Mouse (Mus musculus) neural tube, embryonic 14.5 days (tissue): ENCODE data around the gene Eid2. TPM values are rescaled to one million over a fixed set of nuclear protein-coding genes. Genes with fewer than 3 reads are reported as not detected.

ENCODE experiments used
- ATAC-seq: fragments of 200-750 bp; cut with Nextera tagmentation; 2 replicates; pipeline ENCODE4 v1.8.0; 2017; ENCODE audit warnings: low read depth, mild to moderate bottlenecking, moderate TSS enrichment, moderate library complexity
- H3K27ac ChIP-seq: fragments of 300-500 bp; sonication (generic); 2 replicates; pipeline ENCODE4 v1.5.1; 2014; ENCODE audit warnings: low read depth, mild to moderate bottlenecking, control low read depth, low read length, moderate library complexity, mixed read lengths
- H3K27me3 ChIP-seq: fragments of 300-500 bp; sonication (generic); 2 replicates; pipeline ENCODE4 v1.6.1; 2014; ENCODE audit warnings: low read length; ENCODE audit not compliant: control insufficient read depth, insufficient read depth
- H3K36me3 ChIP-seq: fragments of 300-500 bp; sonication (generic); 2 replicates; pipeline ENCODE4 v1.6.1; 2014; ENCODE audit warnings: low read length, mixed read lengths; ENCODE audit not compliant: control insufficient read depth, insufficient read depth
- H3K4me1 ChIP-seq: fragments of 300-500 bp; sonication (generic); 2 replicates; pipeline ENCODE4 v1.6.1; 2014; ENCODE audit warnings: low read length; ENCODE audit not compliant: control insufficient read depth, insufficient read depth
- H3K4me2 ChIP-seq: fragments of 300-500 bp; sonication (generic); 2 replicates; pipeline ENCODE4 v1.6.1; 2014; ENCODE audit warnings: mild to moderate bottlenecking, low read depth, low read length, control low read depth
- H3K4me3 ChIP-seq: fragments of 300-500 bp; sonication (generic); 2 replicates; pipeline ENCODE4 v1.5.1; 2014; ENCODE audit warnings: low read depth, low read length, control low read depth, mixed read lengths
- H3K9ac ChIP-seq: fragments of 300-500 bp; sonication (generic); replicated peaks from 2 replicates; pipeline ENCODE4 v1.6.1; 2014; ENCODE audit warnings: low read depth, mild to moderate bottlenecking, control low read depth, low read length, mixed read lengths
- H3K9me3 ChIP-seq: fragments of 300-500 bp; sonication (generic); 2 replicates; pipeline ENCODE4 v1.6.1; 2016; ENCODE audit warnings: low read length; ENCODE audit not compliant: control insufficient read depth
- WGBS: fragments of 180-500 bp; shearing (Covaris S2); extraction: QIAGEN DNeasy Blood & Tissue Kit; methylation state at CpG from one replicate; pipeline ENCODE4 v1.1.7; 2014; 5-methylcytosine and 5-hydroxymethylcytosine counted together
- polyA plus RNA-seq: library from polyadenylated mRNA; unstranded; fragments of >200 nt; fragmentation: Nextera tagmentation; extraction: Ambion mirVana; gene quantifications from 2 replicates; pipeline ENCODE4 v1.2.1, GENCODE M21; 2014

Gene Eid2
- polyA plus RNA-seq, 1 experiment from 2014 or later: 7.8 TPM

DNA sequence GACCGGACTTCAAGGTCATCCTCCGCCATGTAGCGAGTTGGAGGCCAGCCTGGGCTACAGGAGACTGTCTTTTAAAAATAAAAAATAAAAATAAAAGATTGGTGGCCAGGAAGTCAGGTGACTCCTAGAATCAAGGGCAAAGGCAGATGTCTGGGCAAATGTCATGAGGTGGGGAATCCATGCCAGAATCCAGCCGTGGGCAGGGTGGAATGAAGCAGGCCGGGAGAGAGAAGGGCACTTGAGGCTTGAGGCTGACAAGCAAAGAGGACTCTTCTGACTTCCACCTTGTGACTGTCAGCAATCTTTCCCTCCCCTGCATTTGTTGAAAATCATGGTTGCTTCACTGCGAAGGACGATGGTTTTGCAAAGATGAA, 10.6 kb downstream of the Eid2 start:
- no peaks in the 10 kb centered on the region for H3K9me3 ChIP-seq
- peak overlapping the region; percentile 94 for H3K9ac ChIP-seq
- no peaks in the 10 kb centered on the region for H3K36me3 ChIP-seq
- H3K4me1 ChIP-seq: 0 out of 2 replicates have a peak, but pooled peaks cover 7% of the 10 kb centered on the region
- peak overlapping the region; percentile 85 for H3K4me2 ChIP-seq
- 80% methylated on average over 7 of the region's 7 CpGs for WGBS
- 0 out of 2 replicates have a peak, but pooled peaks have one; percentile 10 for ATAC-seq
- H3K27ac ChIP-seq: peak overlapping the region; percentile 84; the same call in 1 of the 2 replicates
- peak overlapping the region; percentile 71 for H3K4me3 ChIP-seq
- no peaks in the 10 kb centered on the region for H3K27me3 ChIP-seq

GRCm38 (mm10) chr7:28280630-28281029, 12.9 kb downstream of the Eid2 start:
- Histone ChIP-seq H3K27ac (no peak overlapping the region), H3K4me1 (0 out of 2 replicates have a peak, but pooled peaks cover 7% of the 10 kb centered on the region), H3K27me3 (no peaks in the 10 kb centered on the region), H3K4me3 (no peak overlapping the region), H3K9ac (no peak overlapping the region), H3K9me3 (no peaks in the 10 kb centered on the region), H3K4me2 (no peak overlapping the region), H3K36me3 (no peaks in the 10 kb centered on the region)
- ATAC-seq: no peak
- WGBS: 87% methylated on average over 7 of the region's 7 CpGs

DNA sequence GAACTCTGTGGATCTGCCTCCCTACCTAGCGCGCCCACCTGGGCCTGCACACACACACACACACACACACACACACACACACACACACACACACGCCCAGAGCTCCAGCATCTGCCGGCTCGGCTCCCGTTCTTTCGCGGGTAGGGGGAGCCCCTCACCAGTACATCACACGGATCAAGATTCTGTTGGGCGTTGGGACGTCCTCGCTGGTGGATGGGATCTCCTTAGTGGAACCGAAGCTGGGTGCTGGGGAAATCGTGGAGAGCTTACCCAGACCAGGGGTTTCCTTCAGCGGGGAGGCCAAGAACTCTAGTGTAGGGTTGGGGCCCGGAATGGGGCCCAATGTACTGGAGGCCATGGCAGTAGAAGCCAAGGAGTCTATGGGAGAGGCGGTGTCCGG, 22.5 kb downstream of the Eid2 start:
- Histone ChIP-seq H3K9ac (0 out of 2 replicates have a peak overlapping the region, but pooled peaks have one; percentile 16), H3K27me3 (peaks cover 4% of the 10 kb centered on the region; the same call in 1 of the 2 replicates)

GRCm38 (mm10) chr7:28290638-28291590, 23.2 kb downstream of the Eid2 start, which contains the start of gene Selenov:
TSS of gene Selenov (minus strand) at chr7:28291186.
- 1% methylated on average over 52 of the region's 52 CpGs for WGBS
- peak within 1 kb of the TSS; percentile 16; the same call in 1 of the 2 replicates for H3K9ac ChIP-seq
- no peak within 1 kb of the TSS for H3K27ac ChIP-seq
- H3K27me3 ChIP-seq: peaks cover 4% of the 10 kb centered on the region; the same call in 1 of the 2 replicates
- H3K4me2 ChIP-seq: peak within 1 kb of the TSS; percentile 43
- peak within 1 kb of the TSS; percentile 24 for H3K4me3 ChIP-seq
- H3K36me3 ChIP-seq: no peaks in the 10 kb centered on the region
- ATAC-seq: peak; percentile 26; the same call in 1 of the 2 replicates
- no peaks in the 10 kb centered on the region for H3K9me3 ChIP-seq
- peaks cover 5% of the 10 kb centered on the region; the same call in 1 of the 2 replicates for H3K4me1 ChIP-seq

More for the DNA sequence above, 22.5 kb downstream of the Eid2 start:
- H3K9me3 ChIP-seq: no peaks in the 10 kb centered on the region
- 2% methylated on average over 18 of the region's 18 CpGs for WGBS
- peak overlapping the region; percentile 43 for H3K4me2 ChIP-seq
- peaks cover 5% of the 10 kb centered on the region; the same call in 1 of the 2 replicates for H3K4me1 ChIP-seq
- H3K27ac ChIP-seq: no peak overlapping the region
- peak; percentile 33; the same call in 1 of the 2 replicates for ATAC-seq
- peak overlapping the region; percentile 24 for H3K4me3 ChIP-seq
- no peaks in the 10 kb centered on the region for H3K36me3 ChIP-seq

- peak overlapping the region; percentile 61 for H3K9ac ChIP-seq
- peak overlapping the region; percentile 70 for H3K4me2 ChIP-seq
- peak overlapping the region; percentile 45 for H3K4me3 ChIP-seq
- 2% methylated on average over 47 of the region's 63 CpGs for WGBS
- H3K27me3 ChIP-seq: peaks cover 4% of the 10 kb centered on the region; the same call in 1 of the 2 replicates
- H3K9me3 ChIP-seq: no peaks in the 10 kb centered on the region
- no peaks in the 10 kb centered on the region for H3K36me3 ChIP-seq
- peak; percentile 73 for ATAC-seq
- H3K4me1 ChIP-seq: peaks cover 5% of the 10 kb centered on the region; the same call in 1 of the 2 replicates
- H3K27ac ChIP-seq: no peak overlapping the region
These were observed 26.8 kb downstream of the Eid2 start for GRCm38 (mm10) chr7:28294481-28294880.

DNA sequence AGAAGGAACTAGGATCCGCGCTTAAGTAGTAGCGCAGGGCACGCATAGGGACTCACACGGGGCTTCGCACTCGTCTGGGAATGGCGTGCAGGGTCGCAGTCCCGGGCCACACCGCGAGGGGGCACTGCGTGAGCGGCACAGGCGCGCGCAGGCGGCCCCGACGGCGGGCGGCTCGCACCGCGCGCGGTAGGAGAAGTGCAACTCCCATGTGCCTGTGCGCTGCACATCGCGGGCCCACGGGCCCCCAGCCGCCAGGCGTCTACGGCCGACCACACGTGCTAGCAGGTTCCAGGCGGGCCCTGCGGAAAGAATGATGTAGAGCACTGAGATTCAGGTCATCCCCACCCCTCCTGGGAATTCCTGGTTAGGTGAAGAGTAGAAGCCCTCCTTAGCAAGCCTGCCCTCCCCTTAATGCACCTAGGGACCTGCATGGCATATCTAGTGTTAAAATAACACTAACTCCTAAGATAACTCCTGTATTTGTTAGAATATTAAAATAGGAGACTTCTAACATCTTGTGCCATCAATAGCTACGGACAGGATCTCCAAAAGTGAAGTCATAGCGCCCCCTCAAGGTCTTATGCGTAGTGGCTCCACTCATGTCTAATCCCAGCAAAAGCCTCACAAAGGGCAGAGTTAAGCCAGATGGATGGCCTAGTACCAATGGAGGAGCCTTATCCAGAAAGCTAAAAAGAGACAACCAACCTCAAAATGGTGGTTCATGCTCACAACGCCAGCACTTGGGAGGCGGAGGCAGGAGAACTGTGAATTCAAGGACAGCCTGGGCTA, 31.4 kb downstream of the Eid2 start:
- 14% methylated on average over 43 of the region's 43 CpGs for WGBS

GRCm38 (mm10) chr7:28301616-28302433, 34.1 kb downstream of the Eid2 start, which contains the start of gene Dll3:
TSS of gene Dll3 (minus strand) at chr7:28302238.
- Histone ChIP-seq H3K9ac (peak within 1 kb of the TSS; percentile 68), H3K4me2 (peak within 1 kb of the TSS; percentile 64), H3K27me3 (no peaks in the 10 kb centered on the region), H3K4me3 (peak within 1 kb of the TSS; percentile 33), H3K4me1 (0 out of 2 replicates have a peak, but pooled peaks cover 3% of the 10 kb centered on the region), H3K9me3 (no peaks in the 10 kb centered on the region), H3K36me3 (peaks cover 20% of the 10 kb centered on the region), H3K27ac (peak within 1 kb of the TSS; percentile 56; the same call in 1 of the 2 replicates)
- ATAC-seq: peak; percentile 74
- under 1% methylated on average over 30 of the region's 30 CpGs for WGBS

More for the DNA sequence above, 31.4 kb downstream of the Eid2 start:
- Histone ChIP-seq H3K27ac (no peak overlapping the region), H3K27me3 (0 out of 2 replicates have a peak, but pooled peaks cover 2% of the 10 kb centered on the region), H3K4me2 (peak overlapping the region; percentile 35), H3K4me1 (0 out of 2 replicates have a peak, but pooled peaks cover 3% of the 10 kb centered on the region), H3K4me3 (no peak overlapping the region), H3K9me3 (no peaks in the 10 kb centered on the region), H3K36me3 (no peaks in the 10 kb centered on the region), H3K9ac (peak overlapping the region; percentile 21)
- ATAC-seq: 0 out of 2 replicates have a peak, but pooled peaks have one; percentile 3

- Histone ChIP-seq H3K36me3 (peaks cover 44% of the 10 kb centered on the region), H3K9ac (no peak overlapping the region), H3K27ac (no peak overlapping the region), H3K9me3 (no peaks in the 10 kb centered on the region), H3K4me1 (peaks cover 3% of the 10 kb centered on the region; the same call in 1 of the 2 replicates), H3K4me3 (no peak overlapping the region), H3K4me2 (no peak overlapping the region), H3K27me3 (no peaks in the 10 kb centered on the region)
- ATAC-seq: no peak
- 86% methylated on average over 10 of the region's 10 CpGs for WGBS
These were observed 38.0 kb downstream of the Eid2 start for GRCm38 (mm10) chr7:28305641-28306040.
